Mouse (Mus musculus): ENCODE data around the gene Hoxd8. TPM values are rescaled to one million over a fixed set of nuclear protein-coding genes. Genes with fewer than 3 reads are reported as not detected.
A peak's percentile ranks its signal among the peaks of the same experiment; 100 is the strongest.

The Hoxd8 gene
- polyA plus RNA-seq, 1 experiment: 1.1 TPM

DNA sequence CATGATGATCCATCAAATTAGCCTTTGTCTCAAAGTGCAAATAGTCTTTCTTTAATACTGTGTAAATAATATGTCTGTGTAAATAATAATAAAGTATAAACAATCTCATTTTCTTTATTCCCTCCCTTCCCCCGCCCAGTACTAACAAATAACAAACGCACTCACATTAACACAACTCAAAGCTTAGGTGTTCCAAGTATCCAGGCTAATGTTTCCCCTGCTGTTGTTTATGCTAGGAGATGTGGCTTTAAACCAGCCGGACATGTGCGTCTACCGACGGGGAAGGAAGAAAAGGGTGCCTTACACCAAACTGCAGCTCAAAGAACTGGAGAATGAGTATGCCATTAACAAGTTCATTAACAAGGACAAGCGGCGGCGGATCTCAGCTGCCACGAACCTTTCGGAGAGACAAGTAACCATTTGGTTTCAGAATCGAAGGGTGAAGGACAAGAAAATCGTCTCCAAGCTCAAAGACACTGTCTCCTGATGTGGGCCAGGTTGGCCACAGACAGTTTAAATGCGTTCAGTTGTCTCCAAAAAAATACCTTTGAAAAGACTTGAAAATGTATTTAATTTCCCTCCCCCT, 34.7 kb upstream of the Hoxd8 start:
- Histone ChIP-seq H3K27me3 (ENCODE audit: control insufficient read depth, insufficient read depth, low read length) (peaks cover 32% of the 10 kb centered on the region), H3K27ac (ENCODE audit: control insufficient read depth, insufficient read depth, low read length) (no peak overlapping the region), H3K4me1 (replicated peaks; ENCODE audit: control insufficient read depth, insufficient read depth, low read length) (no peaks in the 10 kb centered on the region), H3K36me3 (ENCODE audit: control insufficient read depth, insufficient read depth, low read length) (no peaks in the 10 kb centered on the region), H3K4me3 (ENCODE audit: control insufficient read depth, insufficient read depth, low read length) (no peak overlapping the region)
- no peak for TF ChIP-seq POLR2A (IDR thresholded peaks at IDR 0.05; ENCODE audit: control insufficient read depth, extremely low read depth, insufficient read depth, low read length, poor library complexity)
- WGBS: 7% methylated on average over 14 of the region's 14 CpGs
- no peak for DNase-seq

DNA sequence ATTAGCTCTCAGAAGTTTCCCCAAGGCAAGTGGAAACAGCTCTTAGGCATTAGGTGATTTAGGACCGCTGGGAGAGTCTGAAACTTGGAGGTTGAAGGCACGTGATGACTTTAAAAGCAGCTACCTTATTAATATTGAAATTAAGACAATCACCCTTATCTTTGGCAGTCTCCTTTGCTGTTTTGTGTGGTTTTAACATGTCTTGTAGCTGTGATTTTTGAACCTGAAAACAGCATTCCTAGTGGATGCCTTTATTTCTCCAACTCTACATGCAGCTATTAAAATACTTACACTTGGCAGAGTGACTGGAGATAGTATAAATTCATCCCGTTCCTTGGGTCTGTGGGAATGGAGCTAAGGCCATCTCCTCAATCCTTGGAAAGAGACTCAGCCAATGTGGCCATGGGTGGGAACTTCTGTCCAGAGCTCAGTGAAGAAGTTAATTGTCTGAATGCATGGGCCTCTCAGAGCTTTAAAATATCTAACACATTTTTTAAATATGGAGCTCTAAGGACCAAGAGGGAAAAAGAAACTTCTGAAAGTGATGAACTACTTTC, 33.7 kb upstream of the Hoxd8 start:
- Histone ChIP-seq H3K4me3 (ENCODE audit: control insufficient read depth, insufficient read depth, low read length) (no peak overlapping the region), H3K27me3 (ENCODE audit: control insufficient read depth, insufficient read depth, low read length) (peaks cover 38% of the 10 kb centered on the region), H3K36me3 (ENCODE audit: control insufficient read depth, insufficient read depth, low read length) (no peaks in the 10 kb centered on the region), H3K27ac (ENCODE audit: control insufficient read depth, insufficient read depth, low read length) (no peak overlapping the region), H3K4me1 (replicated peaks; ENCODE audit: control insufficient read depth, insufficient read depth, low read length) (no peaks in the 10 kb centered on the region)
- TF ChIP-seq POLR2A (IDR thresholded peaks at IDR 0.05; ENCODE audit: control insufficient read depth, extremely low read depth, insufficient read depth, low read length, poor library complexity) (no peak), CTCF (IDR thresholded peaks at IDR 0.05; ENCODE audit: borderline replicate concordance, control insufficient read depth, extremely low read depth, insufficient read depth, low read length, poor library complexity) (no peak)
- WGBS: 24% methylated on average over 3 of the region's 3 CpGs
- no peak for DNase-seq

DNA sequence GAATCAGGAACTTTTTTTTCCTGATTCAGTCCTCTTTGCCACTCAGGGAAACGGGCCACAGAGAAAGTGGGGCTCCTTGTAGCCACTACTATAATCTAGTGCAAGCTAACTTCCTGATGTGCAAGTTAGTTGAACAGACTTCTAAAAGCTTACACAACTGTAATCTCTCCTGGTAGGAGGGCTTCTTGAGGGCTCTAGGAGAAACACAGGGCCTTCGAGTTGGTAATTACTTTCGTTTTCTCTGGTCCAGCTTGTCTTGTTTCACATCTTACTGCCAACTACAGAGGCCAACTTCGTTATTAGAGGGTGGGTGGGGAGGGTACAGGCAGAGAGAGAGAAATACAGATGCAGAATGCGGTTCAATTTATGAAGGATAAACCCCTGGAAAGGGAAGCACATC, 32.6 kb upstream of the Hoxd8 start:
- Histone ChIP-seq H3K4me1 (replicated peaks; ENCODE audit: control insufficient read depth, insufficient read depth, low read length) (no peaks in the 10 kb centered on the region), H3K27me3 (ENCODE audit: control insufficient read depth, insufficient read depth, low read length) (peaks cover 43% of the 10 kb centered on the region)
- 31% methylated on average over 5 of the region's 5 CpGs for WGBS

DNA sequence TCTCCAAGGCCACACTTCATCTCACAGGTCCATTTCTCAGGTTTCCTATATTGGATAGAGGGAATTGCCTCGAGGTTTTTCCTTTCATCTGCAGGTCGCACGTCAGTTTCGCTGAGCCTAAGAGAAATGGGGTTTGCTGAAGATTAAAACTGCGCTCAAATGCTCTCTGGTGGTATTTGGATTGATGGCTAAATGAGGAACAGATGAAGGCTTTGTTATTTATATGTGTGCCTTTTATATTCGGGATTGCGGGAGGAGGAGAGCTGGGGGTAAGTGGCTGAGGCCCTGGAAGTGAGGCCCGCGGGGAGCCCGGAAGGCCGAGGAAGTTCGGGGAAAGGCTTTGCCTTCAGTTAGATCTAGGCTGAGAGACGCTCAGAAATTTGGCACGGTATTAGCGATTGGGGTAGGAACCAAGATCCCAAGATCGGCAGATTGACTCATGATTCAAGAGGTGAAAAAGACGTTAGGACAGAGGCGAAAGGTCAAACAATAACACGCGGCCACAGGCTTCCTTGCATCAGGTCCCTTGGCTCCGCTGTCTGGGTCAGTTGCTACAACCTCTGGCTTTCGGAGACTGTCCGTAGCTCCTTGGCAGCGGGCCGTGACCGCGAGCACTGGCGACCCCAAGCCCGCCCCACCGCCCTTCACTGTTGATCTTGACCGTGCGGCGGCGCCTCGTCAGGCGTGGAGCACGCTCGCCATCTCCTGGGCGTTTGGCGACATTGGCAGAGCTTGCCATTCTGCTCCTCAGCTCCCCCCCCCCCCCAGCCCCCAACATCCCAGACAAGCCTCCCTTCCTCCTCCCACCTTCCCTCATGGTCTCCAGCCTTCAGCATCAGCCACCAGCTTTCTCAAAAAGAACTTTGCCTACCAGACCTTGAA, 31.7 kb upstream of the Hoxd8 start:
- Histone ChIP-seq H3K4me3 (ENCODE audit: control insufficient read depth, insufficient read depth, low read length) (no peak overlapping the region), H3K27me3 (ENCODE audit: control insufficient read depth, insufficient read depth, low read length) (peaks cover 40% of the 10 kb centered on the region), H3K27ac (ENCODE audit: control insufficient read depth, insufficient read depth, low read length) (no peak overlapping the region), H3K36me3 (ENCODE audit: control insufficient read depth, insufficient read depth, low read length) (no peaks in the 10 kb centered on the region), H3K4me1 (replicated peaks; ENCODE audit: control insufficient read depth, insufficient read depth, low read length) (no peaks in the 10 kb centered on the region)
- TF ChIP-seq CTCF (IDR thresholded peaks at IDR 0.05; ENCODE audit: borderline replicate concordance, control insufficient read depth, extremely low read depth, insufficient read depth, low read length, poor library complexity) (peak; percentile 62; the same call in 1 of the 2 replicates), POLR2A (IDR thresholded peaks at IDR 0.05; ENCODE audit: control insufficient read depth, extremely low read depth, insufficient read depth, low read length, poor library complexity) (no peak)
- DNase-seq: peak; percentile 30
- WGBS: 6% methylated on average over 40 of the region's 40 CpGs

More for the DNA sequence above, 32.6 kb upstream of the Hoxd8 start:
- Histone ChIP-seq H3K4me3 (ENCODE audit: control insufficient read depth, insufficient read depth, low read length) (no peak overlapping the region), H3K36me3 (ENCODE audit: control insufficient read depth, insufficient read depth, low read length) (no peaks in the 10 kb centered on the region), H3K27ac (ENCODE audit: control insufficient read depth, insufficient read depth, low read length) (no peak overlapping the region)
- DNase-seq: no peak
- TF ChIP-seq CTCF (IDR thresholded peaks at IDR 0.05; ENCODE audit: borderline replicate concordance, control insufficient read depth, extremely low read depth, insufficient read depth, low read length, poor library complexity) (no peak), POLR2A (IDR thresholded peaks at IDR 0.05; ENCODE audit: control insufficient read depth, extremely low read depth, insufficient read depth, low read length, poor library complexity) (no peak)

DNA sequence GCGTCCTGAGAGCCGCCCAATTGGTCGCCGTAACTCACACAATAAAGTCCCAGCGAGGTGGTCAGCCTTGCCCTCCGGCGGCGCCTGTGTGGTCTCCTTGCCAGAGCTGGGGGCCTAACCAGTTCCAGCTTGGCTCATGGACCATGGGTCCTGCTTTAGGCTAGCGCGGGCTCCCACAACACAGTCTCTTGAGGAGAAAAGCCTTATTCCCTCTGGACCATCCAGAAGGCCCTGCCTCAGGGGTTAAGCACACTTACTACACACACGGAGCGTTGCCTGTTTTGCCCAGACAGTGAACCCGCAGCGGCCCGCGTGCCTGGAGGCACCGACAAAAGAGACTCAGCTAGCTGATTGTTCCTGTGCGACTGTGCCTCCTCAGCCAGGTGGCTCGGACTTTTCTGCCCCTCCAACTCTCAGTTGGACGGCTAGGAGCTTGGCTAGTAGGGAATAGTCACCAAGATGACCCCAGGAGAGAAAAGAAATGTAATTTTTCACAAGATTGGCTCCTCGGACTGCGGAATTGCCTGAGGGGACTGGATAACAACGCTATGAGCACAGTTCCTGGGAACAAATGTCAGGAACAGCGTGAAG, 30.5 kb upstream of the Hoxd8 start:
- TF ChIP-seq POLR2A (IDR thresholded peaks at IDR 0.05; ENCODE audit: control insufficient read depth, extremely low read depth, insufficient read depth, low read length, poor library complexity): no peak
- TF ChIP-seq CTCF (IDR thresholded peaks at IDR 0.05; ENCODE audit: borderline replicate concordance, control insufficient read depth, extremely low read depth, insufficient read depth, low read length, poor library complexity): no peak
- Histone ChIP-seq H3K27ac (ENCODE audit: control insufficient read depth, insufficient read depth, low read length) (no peak overlapping the region), H3K4me3 (ENCODE audit: control insufficient read depth, insufficient read depth, low read length) (no peak overlapping the region), H3K4me1 (replicated peaks; ENCODE audit: control insufficient read depth, insufficient read depth, low read length) (no peaks in the 10 kb centered on the region), H3K27me3 (ENCODE audit: control insufficient read depth, insufficient read depth, low read length) (peaks cover 37% of the 10 kb centered on the region), H3K36me3 (ENCODE audit: control insufficient read depth, insufficient read depth, low read length) (no peaks in the 10 kb centered on the region)
- WGBS: 10% methylated on average over 24 of the region's 24 CpGs
- DNase-seq: no peak

DNA sequence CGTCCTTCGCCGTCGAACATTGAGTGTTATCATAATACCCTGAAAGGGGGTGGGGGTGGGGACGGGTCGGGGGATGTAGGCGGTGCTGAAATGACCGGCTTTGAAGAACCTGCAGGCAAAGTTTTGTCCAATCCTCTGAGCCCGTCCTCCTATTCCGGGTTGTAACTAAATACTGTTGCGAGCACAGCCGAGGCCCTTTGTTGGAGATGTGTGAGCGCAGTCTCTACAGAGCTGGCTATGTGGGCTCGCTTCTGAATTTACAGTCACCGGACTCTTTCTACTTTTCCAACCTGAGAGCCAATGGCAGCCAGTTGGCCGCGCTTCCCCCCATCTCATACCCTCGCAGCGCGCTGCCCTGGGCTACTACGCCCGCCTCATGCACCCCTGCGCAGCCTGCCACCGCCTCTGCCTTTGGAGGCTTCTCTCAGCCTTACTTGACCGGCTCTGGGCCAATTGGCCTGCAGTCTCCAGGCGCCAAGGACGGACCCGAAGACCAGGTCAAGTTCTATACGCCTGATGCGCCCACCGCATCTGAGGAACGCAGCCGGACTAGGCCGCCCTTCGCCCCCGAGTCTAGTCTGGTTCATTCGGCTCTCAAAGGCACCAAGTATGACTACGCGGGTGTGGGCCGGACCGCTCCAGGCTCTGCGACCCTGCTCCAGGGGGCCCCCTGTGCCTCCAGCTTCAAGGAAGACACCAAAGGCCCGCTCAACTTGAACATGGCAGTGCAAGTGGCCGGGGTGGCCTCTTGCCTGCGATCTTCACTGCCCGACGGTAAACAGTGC, 29.3 kb upstream of the Hoxd8 start, which contains the start of gene Hoxd12:
Gene Hoxd12, plus strand, starts transcription at position 133 of the 785 bp plus-strand sequence.
- H3K36me3 ChIP-seq (ENCODE audit: control insufficient read depth, insufficient read depth, low read length): no peaks in the 10 kb centered on the region
- H3K4me3 ChIP-seq (ENCODE audit: control insufficient read depth, insufficient read depth, low read length): no peak within 1 kb of the TSS
- no peaks in the 10 kb centered on the region for H3K4me1 ChIP-seq (replicated peaks; ENCODE audit: control insufficient read depth, insufficient read depth, low read length)
- peaks cover 40% of the 10 kb centered on the region for H3K27me3 ChIP-seq (ENCODE audit: control insufficient read depth, insufficient read depth, low read length)
- 15% methylated on average over 47 of the region's 47 CpGs for WGBS
- no peak for DNase-seq
- no peak within 1 kb of the TSS for H3K27ac ChIP-seq (ENCODE audit: control insufficient read depth, insufficient read depth, low read length)
- no peak for TF ChIP-seq POLR2A (IDR thresholded peaks at IDR 0.05; ENCODE audit: control insufficient read depth, extremely low read depth, insufficient read depth, low read length, poor library complexity)
- TF ChIP-seq CTCF (IDR thresholded peaks at IDR 0.05; ENCODE audit: borderline replicate concordance, control insufficient read depth, extremely low read depth, insufficient read depth, low read length, poor library complexity): no peak
